18 mouse cellular contexts compared by ENCODE assay signal in genomic region chr10:122901379-122901778, GRCm38 (mm10).
A peak's percentile ranks its signal among the peaks of the same experiment; 100 is the strongest.
DNase-seq lines count a peak whose midpoint lies in the region; ATAC-seq and TF ChIP-seq lines count a peak whose summit lies in the region.
"Had no signal": no experiment of that assay in that cellular context is flagged by ENCODE, and none has a peak within 500 bp of the region (broad histone marks: within the 10 kb centered on the region; RNA-seq: fewer than 3 reads in every experiment).

No protein-coding gene starts in this region.

- no peak for DNase-seq in heart, postnatal 25 days (ENCODE audit: low spot score)
- no peak for DNase-seq in midbrain, postnatal 0 days (ENCODE audit: low spot score)
- DNase-seq in limb, embryonic 10.5 days (ENCODE audit: low spot score), result no peak
- DNase-seq in thymus, postnatal 4 days, result peak; percentile 29
- DNase-seq: adrenal gland, postnatal 36 days; heart, postnatal 36 days; kidney, adult 11 months; kidney, postnatal 36 days; layer of hippocampus, postnatal 36 days; lung, postnatal 36 days; retina, postnatal 1 day had no signal

- TF ChIP-seq CTCF in midbrain, postnatal 0 days (IDR thresholded peaks at IDR 0.05), result no peak

- WGBS in heart, embryonic 16.5 days, result 84% methylated on average over 5 of the region's 5 CpGs
- 81% methylated on average over 5 of the region's 5 CpGs for WGBS in midbrain, embryonic 12.5 days
- 68% methylated on average over 5 of the region's 5 CpGs for WGBS in midbrain, postnatal 0 days
- WGBS in limb, embryonic 10.5 days, result 82% methylated on average over 5 of the region's 5 CpGs

- no peaks in the 10 kb centered on the region for H3K9me3 ChIP-seq in heart, embryonic 16.5 days (replicated peaks; ENCODE audit: control insufficient read depth, low read length)
- no peaks in the 10 kb centered on the region for H3K9me3 ChIP-seq in midbrain, embryonic 12.5 days
- H3K9me3 ChIP-seq in midbrain, postnatal 0 days (ENCODE audit: low read length), result no peaks in the 10 kb centered on the region
- no peaks in the 10 kb centered on the region for H3K9me3 ChIP-seq in limb, embryonic 10.5 days (replicated peaks)
- H3K9me3 ChIP-seq: embryonic facial prominence, embryonic 13.5 days; forebrain, embryonic 12.5 days; limb, embryonic 12.5 days; liver, embryonic 15.5 days had no signal

- no peak overlapping the region for H3K4me3 ChIP-seq in heart, embryonic 16.5 days (ENCODE audit: low read length)
- H3K4me3 ChIP-seq in midbrain, embryonic 12.5 days, result no peak overlapping the region
- no peak overlapping the region for H3K4me3 ChIP-seq in midbrain, postnatal 0 days (ENCODE audit: low read depth, low read length)
- no peak overlapping the region for H3K4me3 ChIP-seq in limb, embryonic 10.5 days
- H3K4me3 ChIP-seq: embryonic facial prominence, embryonic 13.5 days; forebrain, embryonic 12.5 days; limb, embryonic 12.5 days; liver, embryonic 15.5 days had no signal

- H3K27me3 ChIP-seq in heart, embryonic 16.5 days (ENCODE audit: control insufficient read depth, insufficient read depth, low read length), result no peaks in the 10 kb centered on the region
- H3K27me3 ChIP-seq in midbrain, embryonic 12.5 days, result no peaks in the 10 kb centered on the region
- H3K27me3 ChIP-seq in midbrain, postnatal 0 days (ENCODE audit: insufficient read depth, low read length), result no peaks in the 10 kb centered on the region
- no peaks in the 10 kb centered on the region for H3K27me3 ChIP-seq in limb, embryonic 10.5 days (ENCODE audit: low read depth, poor library complexity, severe bottlenecking)
- H3K27me3 ChIP-seq: embryonic facial prominence, embryonic 13.5 days; forebrain, embryonic 12.5 days; limb, embryonic 12.5 days; liver, embryonic 15.5 days had no signal

- no peak overlapping the region for H3K9ac ChIP-seq in heart, embryonic 16.5 days (ENCODE audit: low read length)
- no peak overlapping the region for H3K9ac ChIP-seq in midbrain, embryonic 12.5 days (replicated peaks)
- no peak overlapping the region for H3K9ac ChIP-seq in midbrain, postnatal 0 days (replicated peaks; ENCODE audit: low read length, poor library complexity, severe bottlenecking)
- H3K9ac ChIP-seq: embryonic facial prominence, embryonic 13.5 days; forebrain, embryonic 12.5 days; limb, embryonic 12.5 days; liver, embryonic 15.5 days had no signal

- peak; percentile 28; the same call in 1 of the 2 replicates for ATAC-seq in heart, embryonic 16.5 days (replicated peaks; ENCODE audit: extremely low read depth, insufficient read depth, low FRiP score)
- 0 out of 2 replicates have a peak, but pooled peaks have one; percentile 39 for ATAC-seq in midbrain, embryonic 12.5 days (ENCODE audit: low FRiP score, low read depth)
- ATAC-seq in midbrain, postnatal 0 days (ENCODE audit: low FRiP score), result no peak
- ATAC-seq in megakaryocyte progenitor cell, adult 5-6 weeks (replicated peaks; ENCODE audit: poor library complexity), result no peak

- H3K36me3 ChIP-seq in heart, embryonic 16.5 days (ENCODE audit: control insufficient read depth, insufficient read depth), result no peaks in the 10 kb centered on the region
- no peaks in the 10 kb centered on the region for H3K36me3 ChIP-seq in midbrain, embryonic 12.5 days
- peaks cover 3% of the 10 kb centered on the region; the same call in 1 of the 2 replicates for H3K36me3 ChIP-seq in midbrain, postnatal 0 days (ENCODE audit: insufficient read depth, low read length)
- no peaks in the 10 kb centered on the region for H3K36me3 ChIP-seq in limb, embryonic 10.5 days
- H3K36me3 ChIP-seq: embryonic facial prominence, embryonic 13.5 days; forebrain, embryonic 12.5 days; limb, embryonic 12.5 days; liver, embryonic 15.5 days had no signal

- intact Hi-C loops in heart, postnatal 25 days (cut with DNase I), result no loop called here

- no peak overlapping the region for H3K27ac ChIP-seq in heart, embryonic 16.5 days (ENCODE audit: low read length)
- H3K27ac ChIP-seq in midbrain, embryonic 12.5 days (replicated peaks), result no peak overlapping the region
- H3K27ac ChIP-seq in midbrain, postnatal 0 days (ENCODE audit: low read depth, low read length), result no peak overlapping the region
- peak overlapping the region; percentile 9; the same call in 1 of the 2 replicates for H3K27ac ChIP-seq in limb, embryonic 10.5 days
- H3K27ac ChIP-seq: forebrain, embryonic 12.5 days; limb, embryonic 12.5 days; liver, embryonic 15.5 days had no signal

- no peak overlapping the region for H3K4me2 ChIP-seq in heart, embryonic 16.5 days (ENCODE audit: low read depth, low read length)
- H3K4me2 ChIP-seq in midbrain, embryonic 12.5 days (replicated peaks), result no peak overlapping the region
- no peak overlapping the region for H3K4me2 ChIP-seq in midbrain, postnatal 0 days (ENCODE audit: low read depth, low read length, poor library complexity, severe bottlenecking)
- H3K4me2 ChIP-seq: embryonic facial prominence, embryonic 13.5 days; forebrain, embryonic 12.5 days; limb, embryonic 12.5 days; liver, embryonic 15.5 days had no signal

- no peaks in the 10 kb centered on the region for H3K4me1 ChIP-seq in heart, embryonic 16.5 days (ENCODE audit: control insufficient read depth, insufficient read depth, low read length)
- H3K4me1 ChIP-seq in midbrain, embryonic 12.5 days, result peaks cover 19% of the 10 kb centered on the region
- no peaks in the 10 kb centered on the region for H3K4me1 ChIP-seq in midbrain, postnatal 0 days (ENCODE audit: insufficient read depth, low read length)
- peaks cover 47% of the 10 kb centered on the region for H3K4me1 ChIP-seq in limb, embryonic 10.5 days
- H3K4me1 ChIP-seq: liver, embryonic 15.5 days had no signal

Comparison
In these comparisons a context has a peak if more than half of its experiments do, and no peak if none do; other contexts are left out.
1. ATAC-seq: peak in heart, embryonic 16.5 days (single experiment) and midbrain, embryonic 12.5 days (single experiment); none in midbrain, postnatal 0 days (single experiment) and megakaryocyte progenitor cell, adult 5-6 weeks (single experiment).